Mouse (Mus musculus) right cerebral cortex, postnatal 14 days (tissue): Measurements from ENCODE around the gene Smim8.

Experiments used
- DNase-seq: peaks from one replicate; pipeline ENCODE4 v3.0.0; 2022

The Smim8 gene

GRCm38 (mm10) chr4:34719421-34719820 is 58.8 kb downstream of the Smim8 start:
- no peak for DNase-seq
